Mouse (Mus musculus) MEL (cell line): ENCODE measurements around the gene Rfx4. TPM values are rescaled to one million over a fixed set of nuclear protein-coding genes. Genes with fewer than 3 reads are reported as not detected.

Source experiments
- DNase-seq: peaks from one replicate; pipeline ENCODE4 v3.0.0; 2011; ENCODE audit warnings: low read depth, low spot score
- H3K27ac ChIP-seq: 2 replicates; pipeline ENCODE4 v1.5.1; 2012; ENCODE audit warnings: low read depth, mild to moderate bottlenecking, control low read depth, low read length, moderate library complexity; ENCODE audit not compliant: control insufficient read depth
- H3K27me3 ChIP-seq, 2 experiments: fragments of 150-350 bp in 1 of 2; sonication (generic) in 1 of 2; 2 replicates each; pipeline ENCODE4 v1.6.1; 2012; ENCODE audit warnings: low read length in 2 of 2, mild to moderate bottlenecking in 2 of 2, improper control_type of control experiment in 1 of 2, moderate library complexity in 1 of 2; ENCODE audit not compliant: insufficient read depth in 2 of 2, control insufficient read depth in 1 of 2
- H3K36me3 ChIP-seq, 2 experiments: 2 replicates each; pipeline ENCODE4 v1.6.1; 2012 to 2014; ENCODE audit warnings: low read length in 2 of 2, improper control_type of control experiment in 1 of 2, inconsistent platforms in 1 of 2, mild to moderate bottlenecking in 1 of 2; ENCODE audit not compliant: insufficient read depth in 2 of 2, control insufficient read depth in 1 of 2
- H3K4me1 ChIP-seq, 2 experiments: fragments of 150-350 bp in 1 of 2; sonication (generic) in 1 of 2; 2 replicates each; pipeline ENCODE4 v1.6.1; 2012; ENCODE audit warnings: low read length in 2 of 2, improper control_type of control experiment in 1 of 2, mild to moderate bottlenecking in 1 of 2; ENCODE audit not compliant: insufficient read depth in 2 of 2, control insufficient read depth in 1 of 2
- H3K4me3 ChIP-seq, 2 experiments: fragments of 150-350 bp in 1 of 2; sonication (generic) in 1 of 2; 2 replicates each; pipeline ENCODE4 v1.5.1; 2012; ENCODE audit warnings: low read depth in 2 of 2, low read length in 2 of 2, mild to moderate bottlenecking in 2 of 2, moderate library complexity in 2 of 2, control low read depth in 1 of 2, improper control_type of control experiment in 1 of 2; ENCODE audit not compliant: control insufficient read depth in 1 of 2, insufficient read depth in 1 of 2
- H3K79me2 ChIP-seq: 2 replicates; pipeline ENCODE4 v1.6.1; 2012; ENCODE audit warnings: mild to moderate bottlenecking, low read length, moderate library complexity; ENCODE audit not compliant: control insufficient read depth, poor library complexity, insufficient read depth
- H3K9ac ChIP-seq: 2 replicates; pipeline ENCODE4 v1.6.1; 2012; ENCODE audit warnings: low read depth, mild to moderate bottlenecking, control low read depth, low read length, moderate library complexity; ENCODE audit not compliant: control insufficient read depth, poor library complexity, severe bottlenecking
- H3K9me3 ChIP-seq: fragments of 150-350 bp; sonication (generic); replicated peaks from 2 replicates; pipeline ENCODE4 v1.6.1; 2012; ENCODE audit warnings: mild to moderate bottlenecking, low read length, improper control_type of control experiment, moderate library complexity; ENCODE audit not compliant: insufficient read depth
- CHD2 ChIP-seq: IDR thresholded peaks from 2 replicates; pipeline ENCODE4 v1.6.1; 2011; ENCODE audit warnings: low read length, improper control_type of control experiment
- CTCF ChIP-seq, 3 experiments: IDR thresholded peaks in 2 of 3; conservative IDR thresholded peaks in 1 of 3; 2 replicates each; pipeline ENCODE4 v1.5.1; 2011 to 2012; ENCODE audit warnings: low read length in 3 of 3, low read depth in 2 of 3, mild to moderate bottlenecking in 2 of 3, improper control_type of control experiment in 1 of 3, inconsistent platforms in 1 of 3, mixed read lengths in 1 of 3, moderate library complexity in 1 of 3; ENCODE audit not compliant: control insufficient read depth in 1 of 3, insufficient read depth in 1 of 3, poor library complexity in 1 of 3, severe bottlenecking in 1 of 3
- E2F4 ChIP-seq: IDR thresholded peaks from 2 replicates; pipeline ENCODE4 v1.6.1; 2011; ENCODE audit warnings: low read depth, low read length, improper control_type of control experiment, borderline replicate concordance
- ETS1 ChIP-seq: IDR thresholded peaks from 2 replicates; pipeline ENCODE4 v1.6.1; 2012; ENCODE audit warnings: low read depth, mild to moderate bottlenecking, inconsistent platforms, low read length, improper control_type of control experiment, moderate library complexity
- GATA1 ChIP-seq: IDR thresholded peaks from 2 replicates; pipeline ENCODE4 v1.6.1; 2011; ENCODE audit warnings: low read depth, low read length, improper control_type of control experiment
- HCFC1 ChIP-seq: IDR thresholded peaks from 2 replicates; pipeline ENCODE4 v1.6.1; 2012; ENCODE audit warnings: low read depth, mild to moderate bottlenecking, inconsistent platforms, low read length, improper control_type of control experiment, moderate library complexity
- MAX ChIP-seq: IDR thresholded peaks from 2 replicates; pipeline ENCODE4 v1.6.1; 2011; ENCODE audit warnings: low read length, improper control_type of control experiment
- MAZ ChIP-seq: IDR thresholded peaks from 2 replicates; pipeline ENCODE4 v1.6.1; 2012; ENCODE audit warnings: low read depth, mild to moderate bottlenecking, inconsistent platforms, low read length, improper control_type of control experiment
- MXI1 ChIP-seq: IDR thresholded peaks from 2 replicates; pipeline ENCODE4 v1.6.1; 2011; ENCODE audit warnings: mild to moderate bottlenecking, low read depth, low read length, improper control_type of control experiment
- MYB ChIP-seq: IDR thresholded peaks from 2 replicates; pipeline ENCODE4 v1.6.1; 2011; ENCODE audit warnings: mild to moderate bottlenecking, low read depth, low read length, improper control_type of control experiment
- MYC ChIP-seq: IDR thresholded peaks from 2 replicates; pipeline ENCODE4 v1.6.1; 2011; ENCODE audit warnings: low read depth, mild to moderate bottlenecking, low read length, improper control_type of control experiment, moderate library complexity
- POLR2AphosphoS5 ChIP-seq: IDR thresholded peaks from 2 replicates; pipeline ENCODE4 v1.6.1; 2012; ENCODE audit warnings: low read depth, borderline replicate concordance, mild to moderate bottlenecking, inconsistent platforms, low read length, moderate library complexity, mixed read lengths
- RCOR1 ChIP-seq: IDR thresholded peaks from 2 replicates; pipeline ENCODE4 v1.6.1; 2012; ENCODE audit warnings: low read depth, mild to moderate bottlenecking, inconsistent platforms, low read length, improper control_type of control experiment
- TBP ChIP-seq: IDR thresholded peaks from 2 replicates; pipeline ENCODE4 v1.8.0; 2011; ENCODE audit warnings: low read depth, low read length, improper control_type of control experiment
- USF2 ChIP-seq, 2 experiments: IDR thresholded peaks; 2 replicates each; pipeline ENCODE4 v1.6.1; 2011 to 2012; ENCODE audit warnings: improper control_type of control experiment in 2 of 2, low read length in 2 of 2, borderline replicate concordance in 1 of 2, inconsistent platforms in 1 of 2, low read depth in 1 of 2, mild to moderate bottlenecking in 1 of 2; ENCODE audit not compliant: insufficient read depth in 1 of 2
- ZC3H11A ChIP-seq: IDR thresholded peaks from 2 replicates; pipeline ENCODE4 v1.6.1; 2012; ENCODE audit warnings: low read depth, mild to moderate bottlenecking, inconsistent platforms, low read length, improper control_type of control experiment
- ZKSCAN1 ChIP-seq: IDR thresholded peaks from 2 replicates; pipeline ENCODE4 v1.6.1; 2012; ENCODE audit warnings: low read depth, mild to moderate bottlenecking, inconsistent platforms, low read length, improper control_type of control experiment, moderate library complexity
- polyA plus RNA-seq, 2 experiments: library from polyadenylated mRNA; stranded (reverse) in 1 of 2; unstranded in 1 of 2; fragments of >175 nt in 1 of 2; fragments of >200 nt in 1 of 2; gene quantifications; 2 replicates each; pipeline versions ENCODE4 v1.2.1 to v1.2.4; 2012; ENCODE audit warnings: low replicate concordance in 2 of 2, low read depth in 1 of 2; ENCODE audit not compliant: insufficient read length in 2 of 2, insufficient read depth in 1 of 2, missing spikeins in 1 of 2
- total RNA-seq: library from RNA; depleted of rRNA; stranded (reverse); fragments of 300-350 nt; gene quantifications from 2 replicates; pipeline ENCODE4 v1.2.3, GENCODE M21; 2012

Gene Rfx4
- total and polyA plus RNA-seq, 3 experiments = not detected

- Histone ChIP-seq H3K79me2 (no peaks in the 10 kb centered on the region), H3K36me3 (no peaks in the 10 kb centered on the region), H3K27ac (no peak overlapping the region), H3K4me1 (no peaks in the 10 kb centered on the region), H3K9ac (no peak overlapping the region), H3K4me3 (no peak overlapping the region), H3K27me3 (peaks cover 7 to 17% of the 10 kb centered on the region in 2 experiments), H3K9me3 (no peaks in the 10 kb centered on the region)
- no peak for DNase-seq
- TF ChIP-seq ZC3H11A (no peak), E2F4 (no peak), POLR2AphosphoS5 (no peak), ETS1 (no peak), GATA1 (no peak), CHD2 (no peak), CTCF (IDR thresholded peaks at IDR 0.05 in 2 of 3, conservative IDR thresholded peaks at IDR 0.05 in 1 of 3; ENCODE audit: control insufficient read depth in 1 of 3, insufficient read depth in 1 of 3, low read depth in 2 of 3, low read length in 3 of 3, poor library complexity in 1 of 3, severe bottlenecking in 1 of 3) (no peak), MYC (no peak), MXI1 (no peak), TBP (no peak), RCOR1 (no peak), USF2 (IDR thresholded peaks at IDR 0.05; ENCODE audit: borderline replicate concordance in 1 of 2, insufficient read depth in 1 of 2, low read depth in 1 of 2, low read length in 2 of 2) (no peak), MAZ (no peak), MAX (no peak), MYB (no peak), ZKSCAN1 (no peak)
Observed at GRCm38 (mm10) chr10:84910758-84911384, 155.0 kb downstream of the Rfx4 start.

- Histone ChIP-seq H3K9ac (no peak overlapping the region), H3K4me1 (0 out of 4 replicates have a peak, but pooled peaks cover 0 to under 1% of the 10 kb centered on the region in 2 experiments), H3K79me2 (peaks cover 9% of the 10 kb centered on the region), H3K36me3 (peaks cover 0 to 2% of the 10 kb centered on the region in 2 experiments; a peak in 2 of 4 replicates), H3K4me3 (no peak overlapping the region), H3K9me3 (no peaks in the 10 kb centered on the region), H3K27me3 (peaks cover 5 to 17% of the 10 kb centered on the region in 2 experiments; a peak in 3 of 4 replicates), H3K27ac (no peak overlapping the region)
- TF ChIP-seq MYC (no peak), TBP (no peak), HCFC1 (no peak)
- DNase-seq = no peak
Observed at GRCm38 (mm10) chr10:84913148-84913547, 157.3 kb downstream of the Rfx4 start.
